Mouse (Mus musculus): Measurements from ENCODE around the gene Naaladl2. TPM values are rescaled to one million over a fixed set of nuclear protein-coding genes. Genes with fewer than 3 reads are reported as not detected.

Naaladl2 gene
- polyA plus RNA-seq, 1 experiment from 2014 or later = 3.9 TPM

DNA sequence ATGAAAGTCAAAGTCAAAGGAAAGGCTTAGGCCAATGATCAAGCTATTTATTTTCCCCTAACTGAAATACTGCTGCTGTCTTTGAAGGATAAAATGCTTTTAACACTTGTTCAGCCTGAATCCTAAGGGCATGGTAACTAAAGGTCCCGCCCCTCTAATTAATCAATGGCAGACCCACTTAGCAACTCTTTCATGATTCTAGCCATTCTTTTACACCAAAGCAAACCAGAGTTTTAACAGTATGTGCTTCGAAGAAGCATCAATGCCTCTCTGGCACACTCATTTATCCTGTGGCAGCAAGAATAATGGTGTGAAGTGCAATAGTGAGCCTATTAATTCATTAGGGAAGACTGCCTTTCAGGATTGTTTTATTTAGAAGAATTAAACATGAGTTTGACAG lies 151.5 kb downstream of the Naaladl2 start:
- no peak for ATAC-seq (replicated peaks; ENCODE audit: low FRiP score, low read depth)
- H3K4me3 ChIP-seq (replicated peaks; ENCODE audit: low read depth, low read length) = no peak overlapping the region

DNA sequence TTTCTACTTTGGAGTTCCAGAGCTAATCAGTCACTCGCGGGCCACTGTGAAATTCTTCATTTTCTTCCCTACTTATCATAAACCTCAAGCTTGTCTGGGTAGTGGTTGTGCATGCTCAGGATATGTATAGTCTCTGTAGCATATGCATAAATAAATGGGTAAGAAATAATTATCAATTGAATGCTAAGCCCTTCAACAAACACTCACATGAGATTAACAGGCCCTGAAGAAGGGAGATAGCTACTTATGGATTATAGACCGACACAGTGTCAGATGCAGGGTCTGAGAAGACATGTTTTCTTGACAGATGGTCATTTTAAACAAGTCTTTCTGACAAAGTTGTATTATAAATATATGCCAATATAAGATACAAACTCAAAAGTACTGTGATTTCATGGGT lies 152.0 kb downstream of the Naaladl2 start:
- DNase-seq (ENCODE audit: low spot score) (no peak), ATAC-seq (replicated peaks; ENCODE audit: low FRiP score, low read depth) (no peak)
- Histone ChIP-seq H3K4me3 (replicated peaks; ENCODE audit: low read depth, low read length) (no peak overlapping the region), H3K4me1 (replicated peaks; ENCODE audit: insufficient read depth, low read length) (no peaks in the 10 kb centered on the region), H3K4me2 (ENCODE audit: low read length) (no peak overlapping the region), H3K9ac (ENCODE audit: low read depth, low read length) (no peak overlapping the region), H3K27ac (no peak overlapping the region), H3K9me3 (replicated peaks; ENCODE audit: low read length) (no peaks in the 10 kb centered on the region), H3K36me3 (ENCODE audit: insufficient read depth, low read length) (no peaks in the 10 kb centered on the region), H3K27me3 (ENCODE audit: insufficient read depth, low read length) (no peaks in the 10 kb centered on the region)
- 85% methylated on average over 3 of the region's 3 CpGs for WGBS
- no peak for TF ChIP-seq CTCF (IDR thresholded peaks at IDR 0.05; ENCODE audit: low read depth)

More for the DNA sequence above, 151.5 kb downstream of the Naaladl2 start:
- H3K9me3 ChIP-seq (replicated peaks; ENCODE audit: low read length) = no peaks in the 10 kb centered on the region
- no peak overlapping the region for H3K9ac ChIP-seq (ENCODE audit: low read depth, low read length)
- no peaks in the 10 kb centered on the region for H3K4me1 ChIP-seq (replicated peaks; ENCODE audit: insufficient read depth, low read length)
- peak; percentile 4 for DNase-seq (ENCODE audit: low spot score)
- H3K4me2 ChIP-seq (ENCODE audit: low read length) = no peak overlapping the region
- H3K36me3 ChIP-seq (ENCODE audit: insufficient read depth, low read length) = no peaks in the 10 kb centered on the region
- no peak overlapping the region for H3K27ac ChIP-seq
- 36% methylated on average over 2 of the region's 2 CpGs for WGBS
- TF ChIP-seq CTCF (IDR thresholded peaks at IDR 0.05; ENCODE audit: low read depth) = no peak
- no peaks in the 10 kb centered on the region for H3K27me3 ChIP-seq (ENCODE audit: insufficient read depth, low read length)

DNA sequence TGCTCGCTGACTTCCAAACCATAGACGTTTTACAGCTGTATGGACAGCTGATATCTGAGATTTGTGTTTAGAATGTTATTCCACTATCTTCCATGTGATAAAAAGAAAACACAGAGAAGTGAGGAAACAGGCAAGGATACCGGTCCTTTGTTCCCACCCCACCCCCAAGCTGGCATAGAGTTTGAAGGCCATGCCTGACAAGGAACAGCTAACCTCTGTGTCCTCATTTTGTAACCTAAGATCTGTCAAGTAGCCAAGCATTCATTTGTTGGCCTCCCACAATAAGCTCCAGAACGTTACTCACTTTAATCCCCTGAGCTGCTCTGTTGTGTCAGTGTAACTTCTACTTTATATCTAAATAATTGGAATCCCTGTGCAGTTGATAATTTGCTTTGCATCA lies 161.9 kb downstream of the Naaladl2 start:
- DNase-seq (ENCODE audit: low spot score) = peak; percentile 6
- TF ChIP-seq CTCF (IDR thresholded peaks at IDR 0.05; ENCODE audit: low read depth) = no peak
- Histone ChIP-seq H3K27me3 (ENCODE audit: insufficient read depth, low read length) (no peaks in the 10 kb centered on the region), H3K36me3 (ENCODE audit: insufficient read depth, low read length) (no peaks in the 10 kb centered on the region), H3K4me3 (replicated peaks; ENCODE audit: low read depth, low read length) (no peak overlapping the region), H3K9me3 (replicated peaks; ENCODE audit: low read length) (no peaks in the 10 kb centered on the region), H3K9ac (ENCODE audit: low read depth, low read length) (no peak overlapping the region), H3K4me1 (replicated peaks; ENCODE audit: insufficient read depth, low read length) (no peaks in the 10 kb centered on the region), H3K4me2 (ENCODE audit: low read length) (no peak overlapping the region), H3K27ac (no peak overlapping the region)
- 31% methylated on average over 4 of the region's 4 CpGs for WGBS
- no peak for ATAC-seq (replicated peaks; ENCODE audit: low FRiP score, low read depth)

DNA sequence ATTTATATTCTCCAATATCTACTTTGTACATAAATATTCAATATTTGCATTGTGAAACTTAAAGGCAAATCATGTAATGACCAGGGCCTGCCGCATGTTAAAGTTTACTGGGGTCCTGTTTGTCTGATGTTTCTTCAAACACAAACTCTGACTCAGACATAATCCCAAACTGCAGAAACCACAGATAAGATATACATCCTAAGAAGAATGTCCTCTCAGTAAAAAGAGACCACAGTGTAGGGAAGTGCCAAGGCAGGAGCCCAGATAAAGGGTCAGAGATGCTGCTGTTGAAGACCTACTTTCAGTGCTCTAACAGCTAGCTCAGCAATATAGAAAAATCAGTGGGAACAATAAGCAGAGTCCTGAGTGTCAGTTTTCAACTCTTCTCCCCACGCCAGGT lies 201.9 kb downstream of the Naaladl2 start:
- H3K36me3 ChIP-seq (ENCODE audit: insufficient read depth, low read length) = no peaks in the 10 kb centered on the region
- no peaks in the 10 kb centered on the region for H3K9me3 ChIP-seq (replicated peaks; ENCODE audit: low read length)
- H3K27me3 ChIP-seq (ENCODE audit: insufficient read depth, low read length) = no peaks in the 10 kb centered on the region
- no peak overlapping the region for H3K4me2 ChIP-seq (ENCODE audit: low read length)
- H3K9ac ChIP-seq (ENCODE audit: low read depth, low read length) = no peak overlapping the region
- H3K4me1 ChIP-seq (replicated peaks; ENCODE audit: insufficient read depth, low read length) = no peaks in the 10 kb centered on the region
- no peak for DNase-seq (ENCODE audit: low spot score)
- WGBS = 85% methylated on average over 2 of the region's 2 CpGs
- no peak overlapping the region for H3K27ac ChIP-seq
- ATAC-seq (replicated peaks; ENCODE audit: low FRiP score, low read depth) = no peak
- TF ChIP-seq CTCF (IDR thresholded peaks at IDR 0.05; ENCODE audit: low read depth) = no peak
- H3K4me3 ChIP-seq (replicated peaks; ENCODE audit: low read depth, low read length) = no peak overlapping the region

DNA sequence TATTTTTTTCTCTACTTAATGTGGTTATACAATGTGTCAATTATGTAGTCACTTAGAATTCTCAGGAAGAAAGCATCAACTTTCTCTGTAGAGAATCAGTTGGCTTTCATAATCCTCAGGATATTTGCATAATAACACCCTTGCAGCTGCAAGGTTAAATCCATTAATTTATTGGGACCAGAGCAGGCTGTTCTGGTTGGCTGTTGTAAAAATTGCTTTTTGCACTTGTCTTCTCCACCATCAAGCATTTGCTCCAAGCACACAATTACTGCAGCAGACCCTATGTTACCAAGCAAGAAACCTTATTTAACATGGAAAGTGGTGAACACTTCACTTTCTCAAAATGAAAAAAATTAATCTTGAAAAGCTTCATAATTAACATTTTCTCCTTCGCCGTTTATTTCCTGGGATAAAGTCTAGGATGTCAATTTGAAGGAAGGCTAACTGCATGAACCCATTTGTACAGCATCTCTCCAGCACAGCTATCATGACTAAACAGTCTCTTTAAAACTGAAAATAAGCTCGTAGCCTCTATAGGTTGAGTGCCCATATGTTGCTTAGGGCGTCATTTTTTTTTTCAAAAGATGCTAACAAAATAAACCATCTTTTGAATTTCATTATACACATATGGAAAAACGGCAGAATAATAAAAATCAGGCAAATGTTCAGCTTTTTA lies 205.4 kb downstream of the Naaladl2 start:
- H3K9ac ChIP-seq (ENCODE audit: low read depth, low read length) = no peak overlapping the region
- no peak overlapping the region for H3K4me2 ChIP-seq (ENCODE audit: low read length)
- 90% methylated on average over 5 of the region's 5 CpGs for WGBS
- no peak overlapping the region for H3K4me3 ChIP-seq (replicated peaks; ENCODE audit: low read depth, low read length)
- no peak for TF ChIP-seq CTCF (IDR thresholded peaks at IDR 0.05; ENCODE audit: low read depth)
- H3K27ac ChIP-seq = no peak overlapping the region
- H3K36me3 ChIP-seq (ENCODE audit: insufficient read depth, low read length) = no peaks in the 10 kb centered on the region
- no peaks in the 10 kb centered on the region for H3K9me3 ChIP-seq (replicated peaks; ENCODE audit: low read length)
- H3K4me1 ChIP-seq (replicated peaks; ENCODE audit: insufficient read depth, low read length) = no peaks in the 10 kb centered on the region
- ATAC-seq (replicated peaks; ENCODE audit: low FRiP score, low read depth) = no peak
- no peak for DNase-seq (ENCODE audit: low spot score)
- no peaks in the 10 kb centered on the region for H3K27me3 ChIP-seq (ENCODE audit: insufficient read depth, low read length)

DNA sequence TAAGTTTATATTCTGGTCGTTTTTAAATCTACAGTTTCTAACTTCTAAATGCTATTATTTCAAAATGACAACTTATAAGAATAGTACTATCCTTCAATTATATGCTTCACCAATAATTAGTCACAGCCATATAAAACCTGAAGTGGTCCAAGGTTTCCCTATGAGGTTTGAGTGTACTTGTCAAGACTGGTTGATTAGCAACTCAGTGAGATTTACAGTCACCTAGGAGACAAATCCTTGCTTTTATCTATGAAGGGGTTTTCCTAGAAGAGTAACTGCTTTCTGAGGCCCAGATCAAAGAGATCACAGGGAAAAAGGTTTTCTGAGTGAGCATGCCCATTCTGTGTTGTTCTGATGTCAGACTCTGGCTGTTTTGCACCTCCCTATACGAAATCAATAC lies 222.2 kb downstream of the Naaladl2 start:
- no peaks in the 10 kb centered on the region for H3K9me3 ChIP-seq (replicated peaks; ENCODE audit: low read length)
- 41% methylated on average over 2 of the region's 2 CpGs for WGBS
- H3K27ac ChIP-seq = no peak overlapping the region
- no peak overlapping the region for H3K4me2 ChIP-seq (ENCODE audit: low read length)
- no peaks in the 10 kb centered on the region for H3K4me1 ChIP-seq (replicated peaks; ENCODE audit: insufficient read depth, low read length)
- DNase-seq (ENCODE audit: low spot score) (no peak), ATAC-seq (replicated peaks; ENCODE audit: low FRiP score, low read depth) (no peak)
- no peak overlapping the region for H3K9ac ChIP-seq (ENCODE audit: low read depth, low read length)
- H3K27me3 ChIP-seq (ENCODE audit: insufficient read depth, low read length) = no peaks in the 10 kb centered on the region
- TF ChIP-seq CTCF (IDR thresholded peaks at IDR 0.05; ENCODE audit: low read depth) = no peak
- H3K4me3 ChIP-seq (replicated peaks; ENCODE audit: low read depth, low read length) = no peak overlapping the region
- H3K36me3 ChIP-seq (ENCODE audit: insufficient read depth, low read length) = no peaks in the 10 kb centered on the region

DNA sequence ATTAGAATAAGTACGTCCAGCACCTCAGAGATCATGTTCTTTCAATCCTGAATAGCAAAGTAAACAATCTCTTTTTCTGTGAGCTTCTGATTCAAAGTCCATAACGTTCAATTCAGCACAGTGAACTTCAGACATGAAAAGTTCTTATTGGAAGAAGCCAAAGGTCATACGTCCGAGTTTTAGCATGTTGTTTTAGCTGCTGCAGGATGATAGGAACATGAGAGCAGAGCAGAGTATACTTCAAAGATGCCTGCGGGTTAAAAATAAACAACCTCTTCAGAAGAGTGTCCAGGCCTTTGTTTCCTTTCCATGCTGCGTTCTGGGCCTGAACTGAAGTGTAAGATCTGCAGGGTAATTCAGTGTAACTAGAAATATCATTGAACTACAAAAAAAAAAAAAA lies 222.7 kb downstream of the Naaladl2 start:
- Histone ChIP-seq H3K4me3 (replicated peaks; ENCODE audit: low read depth, low read length) (no peak overlapping the region), H3K27ac (no peak overlapping the region), H3K27me3 (ENCODE audit: insufficient read depth, low read length) (no peaks in the 10 kb centered on the region), H3K4me1 (replicated peaks; ENCODE audit: insufficient read depth, low read length) (no peaks in the 10 kb centered on the region), H3K9ac (ENCODE audit: low read depth, low read length) (no peak overlapping the region), H3K4me2 (ENCODE audit: low read length) (no peak overlapping the region), H3K36me3 (ENCODE audit: insufficient read depth, low read length) (no peaks in the 10 kb centered on the region), H3K9me3 (replicated peaks; ENCODE audit: low read length) (no peaks in the 10 kb centered on the region)
- no peak for ATAC-seq (replicated peaks; ENCODE audit: low FRiP score, low read depth)
- DNase-seq (ENCODE audit: low spot score) = no peak
- no peak for TF ChIP-seq CTCF (IDR thresholded peaks at IDR 0.05; ENCODE audit: low read depth)
- 23% methylated on average over 6 of the region's 6 CpGs for WGBS

All from kidney, postnatal 0 days (tissue).